Mouse (Mus musculus) intestine, postnatal 0 days (tissue): ENCODE data around the gene Tmem258. TPM values are rescaled to one million over a fixed set of nuclear protein-coding genes. Genes with fewer than 3 reads are reported as not detected.
A peak's percentile ranks its signal among the peaks of the same experiment; 100 is the strongest.

Source experiments
- ATAC-seq: fragments of 200-750 bp; cut with Nextera tagmentation; 2 replicates; pipeline ENCODE4 v1.8.0; 2017; ENCODE audit warnings: mild to moderate bottlenecking, moderate TSS enrichment, moderate library complexity
- H3K27ac ChIP-seq: fragments of 300-500 bp; sonication (generic); 2 replicates; pipeline ENCODE4 v1.5.1; 2014; ENCODE audit warnings: mild to moderate bottlenecking, low read depth, low read length, moderate library complexity
- H3K27me3 ChIP-seq: fragments of 300-500 bp; sonication (generic); replicated peaks from 2 replicates; pipeline ENCODE4 v1.6.1; 2014; ENCODE audit warnings: low read length, mixed read lengths; ENCODE audit not compliant: control insufficient read depth, insufficient read depth
- H3K36me3 ChIP-seq: fragments of 300-500 bp; sonication (generic); 2 replicates; pipeline ENCODE4 v1.6.1; 2014; ENCODE audit warnings: mild to moderate bottlenecking, moderate library complexity; ENCODE audit not compliant: control insufficient read depth, insufficient read depth
- H3K4me1 ChIP-seq: fragments of 300-500 bp; sonication (generic); replicated peaks from 2 replicates; pipeline ENCODE4 v1.6.1; 2014; ENCODE audit warnings: antibody characterized with exemption, low read length, mixed read lengths; ENCODE audit not compliant: control insufficient read depth, insufficient read depth
- H3K4me2 ChIP-seq: fragments of 300-500 bp; sonication (generic); replicated peaks from 2 replicates; pipeline ENCODE4 v1.6.1; 2014; ENCODE audit warnings: low read depth, mild to moderate bottlenecking, moderate library complexity
- H3K4me3 ChIP-seq: fragments of 300-500 bp; sonication (generic); 2 replicates; pipeline ENCODE4 v1.5.1; 2014; ENCODE audit warnings: low read depth, low read length
- H3K9ac ChIP-seq: fragments of 300-500 bp; sonication (generic); 2 replicates; pipeline ENCODE4 v1.6.1; 2014; ENCODE audit warnings: mild to moderate bottlenecking, low read depth, low read length
- H3K9me3 ChIP-seq: fragments of 300-500 bp; sonication (generic); 2 replicates; pipeline ENCODE4 v1.6.1; 2016; ENCODE audit warnings: mixed run types; ENCODE audit not compliant: control insufficient read depth
- CTCF ChIP-seq: sonication (generic); IDR thresholded peaks from 2 replicates; pipeline ENCODE4 v1.5.1; 2016; ENCODE audit warnings: low read depth, mild to moderate bottlenecking, control low read depth, antibody characterized with exemption, moderate library complexity
- WGBS: fragments of 180-500 bp; shearing (Covaris S2); extraction: QIAGEN DNeasy Blood & Tissue Kit; methylation state at CpG from one replicate; pipeline ENCODE4 v1.1.7; 2014; 5-methylcytosine and 5-hydroxymethylcytosine counted together
- polyA plus RNA-seq: library from polyadenylated mRNA; unstranded; fragments of >200 nt; fragmentation: Nextera tagmentation; extraction: Ambion mirVana; gene quantifications from 2 replicates; pipeline ENCODE4 v1.2.1, GENCODE M21; 2015

The Tmem258 gene
- polyA plus RNA-seq, 1 experiment from 2014 or later: 369 TPM

DNA sequence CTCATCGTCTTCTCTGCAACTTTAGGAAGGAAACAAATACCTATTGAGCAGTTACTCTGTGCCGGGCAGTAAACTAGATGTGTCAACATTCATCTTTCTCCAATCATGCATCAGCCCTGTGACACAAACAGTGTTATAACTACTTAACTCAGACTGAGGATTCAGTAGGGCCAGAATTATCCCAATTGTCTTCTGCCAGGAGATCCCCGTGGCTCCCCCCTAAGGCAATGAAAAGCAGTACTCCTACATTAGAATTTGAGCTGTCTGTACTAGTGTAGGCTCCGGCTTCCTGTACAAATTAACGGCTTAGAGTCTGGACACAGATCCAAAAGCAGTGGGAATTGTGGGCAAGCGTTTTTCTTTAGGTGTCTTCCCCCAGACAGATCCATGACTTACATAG, 1.2 kb downstream of the Tmem258 start:
- peaks cover 33% of the 10 kb centered on the region for H3K36me3 ChIP-seq
- TF ChIP-seq CTCF: no peak
- no peak for ATAC-seq
- H3K27me3 ChIP-seq: no peaks in the 10 kb centered on the region
- H3K4me2 ChIP-seq: peak overlapping the region; percentile 78
- no peak overlapping the region for H3K4me3 ChIP-seq
- no peaks in the 10 kb centered on the region for H3K4me1 ChIP-seq
- no peaks in the 10 kb centered on the region for H3K9me3 ChIP-seq
- no peak overlapping the region for H3K9ac ChIP-seq
- 51% methylated on average over 6 of the region's 6 CpGs for WGBS
- H3K27ac ChIP-seq: peak overlapping the region; percentile 31; the same call in 1 of the 2 replicates

DNA sequence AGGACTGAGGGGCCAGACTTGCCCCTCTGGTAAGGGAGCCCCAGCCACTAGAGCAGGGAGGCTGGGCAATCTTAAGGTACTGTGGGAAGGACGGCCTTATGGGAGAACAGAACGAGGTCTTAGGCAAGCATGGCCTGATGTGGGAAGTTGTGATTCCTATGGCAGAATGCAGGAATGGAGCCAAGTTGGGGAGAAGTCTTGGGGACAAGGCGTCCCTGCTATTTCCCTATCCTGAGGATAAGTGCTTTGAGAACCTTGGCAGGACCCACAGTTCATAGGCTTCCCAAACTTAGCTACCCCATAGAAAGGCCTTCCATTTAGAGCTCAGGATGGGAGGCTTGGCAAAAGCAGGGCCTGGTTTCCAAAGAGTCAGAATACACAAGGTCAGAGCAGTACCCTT, 5.0 kb downstream of the Tmem258 start:
- TF ChIP-seq CTCF: no peak
- WGBS: 71% methylated on average over 3 of the region's 3 CpGs
- Histone ChIP-seq H3K27ac (no peak overlapping the region), H3K27me3 (no peaks in the 10 kb centered on the region), H3K4me2 (no peak overlapping the region), H3K9ac (no peak overlapping the region), H3K4me1 (no peaks in the 10 kb centered on the region), H3K9me3 (no peaks in the 10 kb centered on the region), H3K4me3 (no peak overlapping the region), H3K36me3 (peaks cover 60% of the 10 kb centered on the region)
- no peak for ATAC-seq

DNA sequence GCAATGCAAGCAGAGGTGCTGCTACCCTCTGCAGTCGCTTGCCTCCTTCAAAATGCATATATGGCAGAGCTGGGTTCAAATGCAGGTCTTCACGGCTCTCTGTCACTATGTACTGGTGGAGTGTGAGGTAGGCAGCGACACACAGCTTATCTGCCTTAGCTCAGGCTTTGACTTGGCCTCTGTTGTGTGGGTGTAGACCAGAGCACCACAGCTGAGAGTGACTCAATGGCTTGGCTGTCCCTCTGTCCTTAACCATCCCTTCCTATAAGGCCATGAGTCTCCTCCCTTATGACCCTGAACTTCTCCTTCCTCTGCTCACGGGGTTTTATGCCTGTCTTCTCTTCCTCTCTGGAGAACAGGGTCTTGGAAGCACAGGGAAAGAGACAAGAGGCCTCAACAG, 7.1 kb downstream of the Tmem258 start:
- Histone ChIP-seq H3K36me3 (peaks cover 69% of the 10 kb centered on the region), H3K9me3 (no peaks in the 10 kb centered on the region), H3K27ac (no peak overlapping the region), H3K9ac (no peak overlapping the region), H3K4me2 (no peak overlapping the region), H3K27me3 (no peaks in the 10 kb centered on the region), H3K4me1 (no peaks in the 10 kb centered on the region), H3K4me3 (no peak overlapping the region)
- TF ChIP-seq CTCF: no peak
- no peak for ATAC-seq
- WGBS: 88% methylated on average over 4 of the region's 4 CpGs

DNA sequence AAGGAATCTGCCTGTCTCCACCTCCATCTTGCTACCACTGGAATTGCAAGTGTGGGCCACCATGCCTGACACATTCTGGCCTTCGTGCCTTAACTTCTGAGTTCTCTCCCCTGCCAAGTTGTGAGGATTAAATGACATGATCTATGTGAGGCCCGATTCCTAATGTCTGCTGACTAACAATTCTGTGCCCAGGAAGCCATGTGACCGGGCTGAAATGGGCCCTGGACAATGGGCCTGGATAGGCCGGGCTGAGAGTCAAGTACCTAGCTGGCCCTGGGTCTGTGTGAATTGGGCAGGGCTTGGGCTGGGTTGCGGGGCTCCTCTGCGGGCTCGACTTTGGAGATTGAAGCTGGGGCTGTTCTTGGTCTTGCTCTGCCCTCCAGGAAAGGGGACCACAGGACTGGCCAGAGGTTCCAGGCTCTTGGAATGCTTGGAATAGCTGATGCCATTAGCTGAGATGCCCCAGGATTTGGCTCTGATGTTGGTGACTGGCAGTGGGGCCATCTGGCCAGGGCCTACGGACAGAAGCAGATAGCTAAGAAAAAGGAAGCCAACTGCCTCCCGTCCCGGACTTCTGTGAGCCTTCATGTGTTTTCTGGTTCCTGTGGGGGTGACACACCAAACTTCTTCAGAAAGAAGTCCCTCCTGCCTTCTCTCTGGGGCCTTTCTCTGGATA, 10.1 kb downstream of the Tmem258 start:
- 90% methylated on average over 10 of the region's 10 CpGs for WGBS
- Histone ChIP-seq H3K27me3 (no peaks in the 10 kb centered on the region), H3K27ac (no peak overlapping the region), H3K36me3 (peaks cover 72% of the 10 kb centered on the region), H3K9ac (no peak overlapping the region), H3K4me3 (no peak overlapping the region), H3K9me3 (no peaks in the 10 kb centered on the region), H3K4me1 (no peaks in the 10 kb centered on the region), H3K4me2 (no peak overlapping the region)
- no peak for TF ChIP-seq CTCF
- ATAC-seq: no peak

DNA sequence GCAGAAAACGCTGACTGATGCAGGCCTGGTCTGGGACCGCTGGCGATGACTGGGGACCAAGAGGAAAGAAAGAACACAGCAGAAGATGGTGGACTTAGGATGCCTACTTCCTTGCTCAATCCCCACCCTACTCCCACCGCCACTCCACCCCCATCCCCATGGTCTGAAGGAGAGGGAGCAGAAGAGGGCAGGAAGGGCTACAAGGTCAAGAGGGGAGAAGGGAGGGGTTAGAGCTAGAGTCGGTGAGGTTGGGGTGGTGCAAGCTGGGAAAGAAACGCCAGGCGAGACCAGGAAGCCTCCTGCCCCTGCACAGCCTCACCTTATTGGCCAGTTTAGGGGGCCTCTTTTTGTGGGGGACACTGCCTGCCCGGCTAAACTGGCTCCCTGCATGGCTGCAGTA, 12.3 kb downstream of the Tmem258 start:
- Histone ChIP-seq H3K4me1 (no peaks in the 10 kb centered on the region), H3K4me3 (no peak overlapping the region), H3K27ac (no peak overlapping the region), H3K9me3 (no peaks in the 10 kb centered on the region), H3K9ac (no peak overlapping the region), H3K4me2 (no peak overlapping the region), H3K36me3 (peaks cover 55% of the 10 kb centered on the region), H3K27me3 (no peaks in the 10 kb centered on the region)
- WGBS: 66% methylated on average over 8 of the region's 8 CpGs
- TF ChIP-seq CTCF: no peak
- no peak for ATAC-seq

DNA sequence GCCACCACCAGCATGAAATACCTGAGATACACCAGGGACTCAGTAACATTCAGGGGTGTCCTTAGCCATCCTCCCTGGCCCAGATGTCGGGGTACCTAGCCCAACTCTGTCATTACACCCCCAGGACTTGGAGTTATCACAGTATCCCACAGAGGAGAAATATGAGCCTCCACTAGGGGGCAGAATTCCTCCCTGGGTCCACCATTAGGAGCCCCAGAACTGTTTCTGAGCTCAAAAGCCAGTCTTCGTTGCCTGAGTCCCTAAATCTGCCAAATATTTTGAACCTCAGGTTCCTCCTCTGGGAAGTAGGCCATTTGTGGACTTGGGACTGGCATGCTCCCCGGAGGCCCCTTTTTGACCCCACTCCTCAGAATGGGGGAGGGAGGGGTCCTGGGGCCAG, 15.3 kb downstream of the Tmem258 start:
- no peaks in the 10 kb centered on the region for H3K9me3 ChIP-seq
- no peak overlapping the region for H3K27ac ChIP-seq
- peak; percentile 83 for TF ChIP-seq CTCF
- H3K27me3 ChIP-seq: no peaks in the 10 kb centered on the region
- no peak overlapping the region for H3K4me2 ChIP-seq
- WGBS: 51% methylated on average over 3 of the region's 3 CpGs
- no peak overlapping the region for H3K9ac ChIP-seq
- 0 out of 2 replicates have a peak, but pooled peaks have one; percentile 7 for ATAC-seq
- peaks cover 25% of the 10 kb centered on the region for H3K36me3 ChIP-seq
- H3K4me1 ChIP-seq: peaks cover 7% of the 10 kb centered on the region; the same call in 1 of the 2 replicates
- H3K4me3 ChIP-seq: no peak overlapping the region

DNA sequence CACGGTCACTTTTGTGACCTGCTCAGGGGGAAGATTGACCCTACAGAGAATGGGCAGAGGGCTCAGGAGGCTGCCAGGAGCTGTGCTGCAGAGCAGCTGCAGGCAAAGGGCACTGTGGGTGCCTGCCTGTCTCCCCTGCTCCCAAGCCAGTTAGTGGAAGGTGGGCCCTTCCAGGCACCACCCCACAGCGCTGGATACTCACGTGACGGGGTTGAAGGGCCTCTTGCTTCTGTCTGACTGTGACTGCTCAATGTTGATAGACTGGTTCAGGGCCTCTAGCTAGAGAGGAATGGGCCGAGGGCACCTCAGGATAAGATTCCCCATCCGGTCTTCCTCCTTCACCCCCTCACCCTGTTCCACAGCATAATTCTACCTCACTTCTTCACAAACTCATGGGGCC, 15.8 kb downstream of the Tmem258 start:
- Histone ChIP-seq H3K9ac (no peak overlapping the region), H3K4me3 (no peak overlapping the region), H3K9me3 (no peaks in the 10 kb centered on the region), H3K27me3 (no peaks in the 10 kb centered on the region), H3K4me2 (no peak overlapping the region), H3K4me1 (peaks cover 7% of the 10 kb centered on the region; the same call in 1 of the 2 replicates), H3K27ac (no peak overlapping the region), H3K36me3 (peaks cover 23% of the 10 kb centered on the region)
- no peak for ATAC-seq
- WGBS: 46% methylated on average over 6 of the region's 6 CpGs
- no peak for TF ChIP-seq CTCF
